Mouse (Mus musculus) ES-E14 (cell line): Measurements from ENCODE around the gene Tanc2. TPM values are rescaled to one million over a fixed set of nuclear protein-coding genes. Genes with fewer than 3 reads are reported as not detected.

ENCODE experiments used
- DNase-seq: peaks from one replicate; pipeline ENCODE4 v3.0.0-alpha.2; 2013; ENCODE audit warnings: low read depth, low spot score
- H3K27ac ChIP-seq: 2 replicates; pipeline ENCODE4 v1.5.1; 2012; ENCODE audit warnings: low read depth, mild to moderate bottlenecking, low read length, moderate library complexity, mixed read lengths; ENCODE audit not compliant: poor library complexity, insufficient read depth, severe bottlenecking
- H3K36me3 ChIP-seq: 2 replicates; pipeline ENCODE4 v1.6.1; 2012; ENCODE audit warnings: mild to moderate bottlenecking, low read length, moderate library complexity, mixed read lengths; ENCODE audit not compliant: control insufficient read depth, poor library complexity, insufficient read depth, severe bottlenecking
- H3K4me1 ChIP-seq, 2 experiments: fragments of 150-350 bp in 1 of 2; sonication (generic) in 1 of 2; 2 replicates each; pipeline ENCODE4 v1.6.1; 2012; ENCODE audit warnings: low read length in 2 of 2, mild to moderate bottlenecking in 1 of 2, mixed read lengths in 1 of 2; ENCODE audit not compliant: control insufficient read depth in 2 of 2, insufficient read depth in 2 of 2, poor library complexity in 1 of 2
- H3K4me3 ChIP-seq, 2 experiments: fragments of 150-350 bp in 1 of 2; sonication (generic) in 1 of 2; 2 replicates each; pipeline ENCODE4 v1.5.1; 2012; ENCODE audit warnings: low read length in 2 of 2, low read depth in 1 of 2, mild to moderate bottlenecking in 1 of 2, mixed read lengths in 1 of 2; ENCODE audit not compliant: insufficient read depth in 1 of 2, poor library complexity in 1 of 2, severe bottlenecking in 1 of 2
- H3K9ac ChIP-seq: 2 replicates; pipeline ENCODE4 v1.6.1; 2012; ENCODE audit warnings: low read depth, mild to moderate bottlenecking, low read length, mixed read lengths; ENCODE audit not compliant: poor library complexity, insufficient read depth, severe bottlenecking
- H3K9me3 ChIP-seq: fragments of 150-350 bp; sonication (generic); 2 replicates; pipeline ENCODE4 v1.6.1; 2012; ENCODE audit warnings: low read depth, mild to moderate bottlenecking, low read length; ENCODE audit not compliant: control insufficient read depth, insufficient read depth
- CHD2 ChIP-seq: IDR thresholded peaks from 2 replicates; pipeline ENCODE4 v1.6.1; 2014; ENCODE audit warnings: mild to moderate bottlenecking, low read depth, low read length, inconsistent platforms
- HCFC1 ChIP-seq: IDR thresholded peaks from 2 replicates; pipeline ENCODE4 v1.6.1; 2012; ENCODE audit warnings: low read length, inconsistent platforms, borderline replicate concordance; ENCODE audit not compliant: insufficient read depth
- MAFK ChIP-seq: IDR thresholded peaks from 2 replicates; pipeline ENCODE4 v1.6.1; 2014; ENCODE audit warnings: mild to moderate bottlenecking, low read depth, low read length, inconsistent platforms; ENCODE audit not compliant: insufficient read depth
- ZC3H11A ChIP-seq: IDR thresholded peaks from 2 replicates; pipeline ENCODE4 v1.6.1; 2012; ENCODE audit warnings: low read depth, mild to moderate bottlenecking, inconsistent platforms, low read length, borderline replicate concordance
- ZNF384 ChIP-seq: IDR thresholded peaks from 2 replicates; pipeline ENCODE4 v1.6.1; 2012; ENCODE audit warnings: low read depth, low read length, inconsistent platforms
- in situ Hi-C, 2 experiments: fragments of 600-800 bp; cut with MboI; formaldehyde crosslinking; loops; one replicate each; pipeline ENCODE4 v1.15.1; 2025; ENCODE audit warnings: low sequenced_read_pairs in 2 of 2, inconsistent platforms in 1 of 2; ENCODE audit not compliant: unreplicated experiment in 2 of 2
- total RNA-seq: library from RNA; depleted of rRNA; stranded (reverse); fragments of 300-350 nt; gene quantifications from 2 replicates; pipeline ENCODE4 v1.2.3, GENCODE M21; 2012

The Tanc2 gene
- total RNA-seq, 1 experiment: 5.8 TPM

- H3K27ac ChIP-seq: no peak overlapping the region
- TF ChIP-seq ZNF384: no peak
- no peak for TF ChIP-seq ZC3H11A
- no peak for TF ChIP-seq HCFC1
- no peak for TF ChIP-seq MAFK
- no peak for TF ChIP-seq CHD2
- no peaks in the 10 kb centered on the region for H3K36me3 ChIP-seq
- no peaks in the 10 kb centered on the region for H3K4me1 ChIP-seq
- no peak overlapping the region for H3K4me3 ChIP-seq
- in situ Hi-C loops: no loop called here
- no peak overlapping the region for H3K9ac ChIP-seq
- H3K9me3 ChIP-seq: no peaks in the 10 kb centered on the region
- no peak for DNase-seq
These were observed 297.5 kb downstream of the Tanc2 start for GRCm38 (mm10) chr11:105887281-105887680.

GRCm38 (mm10) chr11:105899151-105899550 is 309.4 kb downstream of the Tanc2 start:
- Histone ChIP-seq H3K27ac (no peak overlapping the region), H3K4me1 (peaks cover 0 to 2% of the 10 kb centered on the region in 2 experiments; a peak in 1 of 4 replicates), H3K9me3 (no peaks in the 10 kb centered on the region), H3K9ac (no peak overlapping the region), H3K36me3 (no peaks in the 10 kb centered on the region), H3K4me3 (no peak overlapping the region)
- DNase-seq: no peak
- no peak for TF ChIP-seq HCFC1
- TF ChIP-seq CHD2: peak; percentile 87
- in situ Hi-C loops: no loop called here

GRCm38 (mm10) chr11:105901501-105901900 is 311.7 kb downstream of the Tanc2 start:
- H3K9me3 ChIP-seq: no peaks in the 10 kb centered on the region
- in situ Hi-C loops: loop anchor here in 1 of 2 experiments (25.0 kb wide), 1 partner anchor 539 kb away; no protein-coding TSS in a partner anchor
- no peaks in the 10 kb centered on the region for H3K36me3 ChIP-seq
- TF ChIP-seq MAFK (no peak), HCFC1 (no peak), CHD2 (no peak), ZC3H11A (no peak)
- H3K9ac ChIP-seq: no peak overlapping the region
- H3K27ac ChIP-seq: no peak overlapping the region
- no peak for DNase-seq
- no peak overlapping the region for H3K4me3 ChIP-seq
- peaks cover 0 to 2% of the 10 kb centered on the region in 2 experiments; a peak in 1 of 4 replicates for H3K4me1 ChIP-seq

- no peaks in the 10 kb centered on the region for H3K9me3 ChIP-seq
- no peak for DNase-seq
- H3K36me3 ChIP-seq: no peaks in the 10 kb centered on the region
- H3K9ac ChIP-seq: no peak overlapping the region
- H3K27ac ChIP-seq: no peak overlapping the region
- H3K4me1 ChIP-seq: peaks cover 0 to 2% of the 10 kb centered on the region in 2 experiments; a peak in 1 of 4 replicates
- no peak overlapping the region for H3K4me3 ChIP-seq
- TF ChIP-seq MAFK (no peak), CHD2 (no peak), ZNF384 (no peak), HCFC1 (no peak), ZC3H11A (no peak)
- in situ Hi-C loops: loop anchor here in 1 of 2 experiments (25.0 kb wide), 1 partner anchor 541 kb away; no protein-coding TSS in a partner anchor
These were observed 313.2 kb downstream of the Tanc2 start for GRCm38 (mm10) chr11:105902956-105903355.

GRCm38 (mm10) chr11:105905529-105906213 is 315.9 kb downstream of the Tanc2 start:
- Histone ChIP-seq H3K4me3 (no peak overlapping the region), H3K27ac (no peak overlapping the region), H3K9ac (no peak overlapping the region), H3K9me3 (no peaks in the 10 kb centered on the region), H3K4me1 (no peaks in the 10 kb centered on the region), H3K36me3 (no peaks in the 10 kb centered on the region)
- in situ Hi-C loops: loop anchor here in 1 of 2 experiments (25.0 kb wide), 1 partner anchor 543 kb away; no protein-coding TSS in a partner anchor
- no peak for TF ChIP-seq MAFK
- TF ChIP-seq CHD2: no peak
- no peak for TF ChIP-seq ZC3H11A
- no peak for DNase-seq
